Mouse (Mus musculus): ENCODE measurements around the gene Col27a1. TPM values are rescaled to one million over a fixed set of nuclear protein-coding genes. Genes with fewer than 3 reads are reported as not detected.

Col27a1 gene
- total and polyA plus RNA-seq, 2 experiments from 2014 or later = 1.2 to 8.2 TPM

GRCm38 (mm10) chr4:63222246-63222645, 8.4 kb downstream of the Col27a1 start:
- Histone ChIP-seq H3K4me2 (ENCODE audit: low read depth, low read length) (no peak overlapping the region), H3K27ac (ENCODE audit: low read depth) (no peak overlapping the region), H3K9me3 (replicated peaks; ENCODE audit: control insufficient read depth, low read length) (no peaks in the 10 kb centered on the region), H3K4me3 (ENCODE audit: low read depth, low read length) (no peak overlapping the region), H3K4me1 (ENCODE audit: control insufficient read depth, insufficient read depth) (peaks cover 8% of the 10 kb centered on the region), H3K27me3 (ENCODE audit: control insufficient read depth, insufficient read depth, low read length) (no peaks in the 10 kb centered on the region), H3K36me3 (replicated peaks; ENCODE audit: control insufficient read depth, insufficient read depth, low read length) (no peaks in the 10 kb centered on the region; the same call in 1 of the 2 replicates), H3K9ac (replicated peaks; ENCODE audit: low read depth, low read length) (no peak overlapping the region)
- ATAC-seq (ENCODE audit: insufficient read depth, low read depth) = no peak
- 89% methylated on average over 8 of the region's 8 CpGs for WGBS
- no peak for TF ChIP-seq EP300 (IDR thresholded peaks at IDR 0.05; ENCODE audit: low read depth)
- TF ChIP-seq CTCF (IDR thresholded peaks at IDR 0.05; ENCODE audit: low read depth) = no peak
- no peak for DNase-seq (ENCODE audit: low spot score)

GRCm38 (mm10) chr4:63225373-63225772, 11.6 kb downstream of the Col27a1 start:
- no peak overlapping the region for H3K4me2 ChIP-seq (ENCODE audit: low read depth, low read length)
- no peaks in the 10 kb centered on the region for H3K9me3 ChIP-seq (replicated peaks; ENCODE audit: control insufficient read depth, low read length)
- WGBS = 62% methylated on average over 10 of the region's 10 CpGs
- H3K4me3 ChIP-seq (ENCODE audit: low read depth, low read length) = no peak overlapping the region
- no peak overlapping the region for H3K27ac ChIP-seq (ENCODE audit: low read depth)
- H3K27me3 ChIP-seq (ENCODE audit: control insufficient read depth, insufficient read depth, low read length) = no peaks in the 10 kb centered on the region
- peaks cover 17% of the 10 kb centered on the region for H3K4me1 ChIP-seq (ENCODE audit: control insufficient read depth, insufficient read depth)
- H3K9ac ChIP-seq (replicated peaks; ENCODE audit: low read depth, low read length) = no peak overlapping the region
- no peaks in the 10 kb centered on the region; the same call in 1 of the 2 replicates for H3K36me3 ChIP-seq (replicated peaks; ENCODE audit: control insufficient read depth, insufficient read depth, low read length)
- TF ChIP-seq CTCF (IDR thresholded peaks at IDR 0.05; ENCODE audit: low read depth) (no peak), EP300 (IDR thresholded peaks at IDR 0.05; ENCODE audit: low read depth) (no peak)
- DNase-seq (ENCODE audit: low spot score) = no peak
- ATAC-seq (ENCODE audit: insufficient read depth, low read depth) = no peak

- H3K4me2 ChIP-seq (ENCODE audit: low read depth, low read length) = no peak overlapping the region
- no peak for DNase-seq (ENCODE audit: low spot score)
- WGBS = 56% methylated on average over 8 of the region's 8 CpGs
- no peaks in the 10 kb centered on the region; the same call in 1 of the 2 replicates for H3K36me3 ChIP-seq (replicated peaks; ENCODE audit: control insufficient read depth, insufficient read depth, low read length)
- no peak overlapping the region for H3K27ac ChIP-seq (ENCODE audit: low read depth)
- no peaks in the 10 kb centered on the region for H3K9me3 ChIP-seq (replicated peaks; ENCODE audit: control insufficient read depth, low read length)
- no peaks in the 10 kb centered on the region for H3K27me3 ChIP-seq (ENCODE audit: control insufficient read depth, insufficient read depth, low read length)
- TF ChIP-seq CTCF (IDR thresholded peaks at IDR 0.05; ENCODE audit: low read depth) = no peak
- no peak for TF ChIP-seq EP300 (IDR thresholded peaks at IDR 0.05; ENCODE audit: low read depth)
- peaks cover 22% of the 10 kb centered on the region for H3K4me1 ChIP-seq (ENCODE audit: control insufficient read depth, insufficient read depth)
- no peak for ATAC-seq (ENCODE audit: insufficient read depth, low read depth)
- H3K9ac ChIP-seq (replicated peaks; ENCODE audit: low read depth, low read length) = no peak overlapping the region
- H3K4me3 ChIP-seq (ENCODE audit: low read depth, low read length) = no peak overlapping the region
These were observed 12.5 kb downstream of the Col27a1 start for GRCm38 (mm10) chr4:63226164-63226882.

GRCm38 (mm10) chr4:63226883-63227235, 13.1 kb downstream of the Col27a1 start:
- Histone ChIP-seq H3K27ac (ENCODE audit: low read depth) (no peak overlapping the region), H3K4me1 (ENCODE audit: control insufficient read depth, insufficient read depth) (peaks cover 28% of the 10 kb centered on the region), H3K27me3 (ENCODE audit: control insufficient read depth, insufficient read depth, low read length) (no peaks in the 10 kb centered on the region), H3K36me3 (replicated peaks; ENCODE audit: control insufficient read depth, insufficient read depth, low read length) (no peaks in the 10 kb centered on the region; the same call in 1 of the 2 replicates), H3K4me2 (ENCODE audit: low read depth, low read length) (no peak overlapping the region), H3K4me3 (ENCODE audit: low read depth, low read length) (no peak overlapping the region), H3K9ac (replicated peaks; ENCODE audit: low read depth, low read length) (no peak overlapping the region), H3K9me3 (replicated peaks; ENCODE audit: control insufficient read depth, low read length) (no peaks in the 10 kb centered on the region)
- TF ChIP-seq EP300 (IDR thresholded peaks at IDR 0.05; ENCODE audit: low read depth) = no peak
- TF ChIP-seq CTCF (IDR thresholded peaks at IDR 0.05; ENCODE audit: low read depth) = no peak
- 43% methylated on average over 6 of the region's 6 CpGs for WGBS
- ATAC-seq (ENCODE audit: insufficient read depth, low read depth) (no peak), DNase-seq (ENCODE audit: low spot score) (no peak)

GRCm38 (mm10) chr4:63228943-63229342, 15.1 kb downstream of the Col27a1 start:
- DNase-seq (ENCODE audit: low spot score) (peak; percentile 39), ATAC-seq (ENCODE audit: insufficient read depth, low read depth) (peak; percentile 12)
- Histone ChIP-seq H3K36me3 (replicated peaks; ENCODE audit: control insufficient read depth, insufficient read depth, low read length) (no peaks in the 10 kb centered on the region; the same call in 1 of the 2 replicates), H3K4me2 (ENCODE audit: low read depth, low read length) (no peak overlapping the region), H3K27ac (ENCODE audit: low read depth) (peak overlapping the region; percentile 80; the same call in 1 of the 2 replicates), H3K27me3 (ENCODE audit: control insufficient read depth, insufficient read depth, low read length) (no peaks in the 10 kb centered on the region), H3K4me3 (ENCODE audit: low read depth, low read length) (no peak overlapping the region), H3K9ac (replicated peaks; ENCODE audit: low read depth, low read length) (no peak overlapping the region; the same call in 1 of the 2 replicates), H3K4me1 (ENCODE audit: control insufficient read depth, insufficient read depth) (peaks cover 48% of the 10 kb centered on the region), H3K9me3 (replicated peaks; ENCODE audit: control insufficient read depth, low read length) (no peaks in the 10 kb centered on the region)
- WGBS = 50% methylated on average over 5 of the region's 5 CpGs
- no peak for TF ChIP-seq EP300 (IDR thresholded peaks at IDR 0.05; ENCODE audit: low read depth)
- TF ChIP-seq CTCF (IDR thresholded peaks at IDR 0.05; ENCODE audit: low read depth) = no peak

All from heart, postnatal 0 days (tissue).